Mouse (Mus musculus) kidney, adult 11 months (tissue): ENCODE results near the gene Gimap8.
"Not testable (repeated sequence)": the region's sequence is repeated elsewhere in the genome, so short reads cannot be mapped to it uniquely, and the experiment has no call there.

Experiments used
- DNase-seq: peaks from one replicate; pipeline ENCODE4 v3.0.0; 2022

Gene Gimap8

GRCm38 (mm10) chr6:48646995-48647394 lies at the start of gene Gimap8:
TSS of gene Gimap8 (plus strand) at chr6:48647234.
- peak; percentile 80 for DNase-seq

GRCm38 (mm10) chr6:48600594-48600993 lies 46.4 kb upstream of the Gimap8 start:
- DNase-seq, result no peak

GRCm38 (mm10) chr6:48601271-48602079 lies 45.6 kb upstream of the Gimap8 start, which contains the start of gene Zfp775:
TSS of gene Zfp775 (plus strand) at chr6:48602063.
- DNase-seq, result peak; percentile 99

- peak; percentile 60 for DNase-seq
These were observed 44.8 kb upstream of the Gimap8 start for GRCm38 (mm10) chr6:48602080-48602741.

- no peak for DNase-seq
These were observed 38.9 kb upstream of the Gimap8 start for GRCm38 (mm10) chr6:48608124-48608523.

- DNase-seq, result no peak
These were observed 37.5 kb upstream of the Gimap8 start for GRCm38 (mm10) chr6:48609512-48609911.

- DNase-seq, result no peak
These were observed 36.4 kb upstream of the Gimap8 start for GRCm38 (mm10) chr6:48610657-48611056.

- no peak for DNase-seq
These were observed 33.6 kb upstream of the Gimap8 start for GRCm38 (mm10) chr6:48613464-48613863.

- no peak for DNase-seq
These were observed 32.3 kb upstream of the Gimap8 start for GRCm38 (mm10) chr6:48614756-48615155.

- DNase-seq, result no peak
These were observed 27.0 kb upstream of the Gimap8 start for GRCm38 (mm10) chr6:48620031-48620430.

GRCm38 (mm10) chr6:48622186-48622843 lies 24.7 kb upstream of the Gimap8 start:
- DNase-seq, result not testable (repeated sequence)

GRCm38 (mm10) chr6:48623460-48623859 lies 23.6 kb upstream of the Gimap8 start:
- no peak for DNase-seq

GRCm38 (mm10) chr6:48626464-48626863 lies 20.6 kb upstream of the Gimap8 start, which contains the start of gene AI854703:
TSS of gene AI854703 (plus strand) at chr6:48626764.
- no peak for DNase-seq

GRCm38 (mm10) chr6:48626984-48627383 lies 20.1 kb upstream of the Gimap8 start:
- peak; percentile 89 for DNase-seq

- peak; percentile 74 for DNase-seq
These were observed 19.5 kb upstream of the Gimap8 start for GRCm38 (mm10) chr6:48627511-48627924.

GRCm38 (mm10) chr6:48628377-48628776 lies 18.7 kb upstream of the Gimap8 start:
- DNase-seq, result peak; percentile 89

GRCm38 (mm10) chr6:48628808-48629660 lies 18.0 kb upstream of the Gimap8 start:
- DNase-seq, result no peak

- DNase-seq, result peak; percentile 86
These were observed 17.4 kb upstream of the Gimap8 start for GRCm38 (mm10) chr6:48629661-48630034.

- no peak for DNase-seq
These were observed 16.2 kb upstream of the Gimap8 start for GRCm38 (mm10) chr6:48630831-48631230.

GRCm38 (mm10) chr6:48635105-48635504 lies 11.9 kb upstream of the Gimap8 start:
- no peak for DNase-seq

GRCm38 (mm10) chr6:48636515-48636914 lies 10.5 kb upstream of the Gimap8 start:
- DNase-seq, result no peak

GRCm38 (mm10) chr6:48637811-48638500 lies 9.1 kb upstream of the Gimap8 start:
- DNase-seq, result no peak
